Mouse (Mus musculus): ENCODE results near the gene Hic2.
"Not testable (repeated sequence)": the region's sequence is repeated elsewhere in the genome, so short reads cannot be mapped to it uniquely, and the experiment has no call there.

The Hic2 gene

GRCm38 (mm10) chr16:17232794-17233701 is at the start of gene Hic2:
Hic2 (plus strand) TSS chr16:17233572.
- DNase-seq: peak; percentile 87 to 92

GRCm38 (mm10) chr16:17185475-17185874 is 47.9 kb upstream of the Hic2 start:
- no peak for DNase-seq

- DNase-seq: no peak
Measured at GRCm38 (mm10) chr16:17193823-17194222, 39.5 kb upstream of the Hic2 start.

- DNase-seq: no peak
Measured at GRCm38 (mm10) chr16:17200121-17200952, 33.0 kb upstream of the Hic2 start.

- peak; percentile 76 to 82 for DNase-seq
Measured at GRCm38 (mm10) chr16:17200953-17201707, 32.2 kb upstream of the Hic2 start.

- DNase-seq: no peak
Measured at GRCm38 (mm10) chr16:17201977-17202376, 31.4 kb upstream of the Hic2 start.

GRCm38 (mm10) chr16:17202549-17202948 is 30.8 kb upstream of the Hic2 start, which contains the start of gene Ube2l3:
Ube2l3 (minus strand) TSS chr16:17202649.
- no peak for DNase-seq

- peak in 1 of 2 experiments; percentile 35 for DNase-seq
Measured at GRCm38 (mm10) chr16:17204990-17205389, 28.4 kb upstream of the Hic2 start.

GRCm38 (mm10) chr16:17208389-17209361 is 24.7 kb upstream of the Hic2 start, which contains the start of gene Rimbp3:
Rimbp3 (plus strand) TSS chr16:17208603.
- DNase-seq: peak; percentile 62 to 80

GRCm38 (mm10) chr16:17209404-17209960 is 23.9 kb upstream of the Hic2 start:
- DNase-seq: no peak

GRCm38 (mm10) chr16:17209981-17210838 is 23.2 kb upstream of the Hic2 start:
- peak; percentile 82 to 90 for DNase-seq

- no peak for DNase-seq
Measured at GRCm38 (mm10) chr16:17216934-17217633, 16.3 kb upstream of the Hic2 start.

GRCm38 (mm10) chr16:17220127-17220733 is 13.1 kb upstream of the Hic2 start:
- DNase-seq: no peak

- peak; percentile 88 to 98 for DNase-seq
Measured at GRCm38 (mm10) chr16:17222197-17222596, 11.2 kb upstream of the Hic2 start.

GRCm38 (mm10) chr16:17225584-17225983 is 7.8 kb upstream of the Hic2 start:
- DNase-seq: no peak

GRCm38 (mm10) chr16:17226496-17226895 is 6.9 kb upstream of the Hic2 start:
- DNase-seq: no peak

GRCm38 (mm10) chr16:17231523-17231922 is 1.8 kb upstream of the Hic2 start:
- not testable (repeated sequence) for DNase-seq

GRCm38 (mm10) chr16:17233702-17234498 is 528 bp downstream of the Hic2 start:
- no peak for DNase-seq

Data from spleen, adult 18-20 months (tissue).